Mouse (Mus musculus) gastrocnemius, adult 2 months (tissue): Measurements from ENCODE around the gene Daam2. TPM values are rescaled to one million over a fixed set of nuclear protein-coding genes. Genes with fewer than 3 reads are reported as not detected.

Experiments
- DNase-seq: peaks from one replicate; pipeline ENCODE4 v3.0.0; 2022
- H3K27ac ChIP-seq: fragments of 200-600 bp; 2 replicates; pipeline ENCODE4 v1.8.1; 2022; ENCODE audit warnings: mild to moderate bottlenecking
- H3K4me3 ChIP-seq: fragments of 200-600 bp; 2 replicates; pipeline ENCODE4 v1.8.1; 2022; ENCODE audit warnings: mild to moderate bottlenecking, moderate library complexity
- CTCF ChIP-seq: fragments of 200-600 bp; IDR thresholded peaks from 2 replicates; pipeline ENCODE4 v1.8.1; 2022; ENCODE audit warnings: antibody characterized with exemption, mild to moderate bottlenecking, moderate library complexity
- intact Hi-C: fragments of 180-260 bp; cut with DNase I; formaldehyde crosslinking; loops from one replicate; pipeline ENCODE4 v1.15.1; 2025
- total RNA-seq, 2 experiments: library from RNA; stranded (reverse); gene quantifications; 2 replicates each; pipeline ENCODE4 v1.2.3; 2021

Gene Daam2
- total RNA-seq, 2 experiments from 2014 or later = 3.0 to 6.0 TPM

GRCm38 (mm10) chr17:49528033-49528432 is 36.1 kb downstream of the Daam2 start:
- DNase-seq = no peak
- H3K4me3 ChIP-seq = peak overlapping the region; percentile 1
- H3K27ac ChIP-seq = peak overlapping the region; percentile 40
- TF ChIP-seq CTCF = no peak
- intact Hi-C loops = loop anchor here (5.0 kb wide), 1 partner anchor 369 kb away; no protein-coding TSS in a partner anchor

- Histone ChIP-seq H3K27ac (no peak overlapping the region), H3K4me3 (no peak overlapping the region)
- TF ChIP-seq CTCF = no peak
- intact Hi-C loops = loop anchor here (5.0 kb wide), 1 partner anchor 371 kb away; no protein-coding TSS in a partner anchor
- no peak for DNase-seq
Observed at GRCm38 (mm10) chr17:49526566-49526965, 37.6 kb downstream of the Daam2 start.

- intact Hi-C loops = loop anchor here (5.0 kb wide), 1 partner anchor 371 kb away; no protein-coding TSS in a partner anchor
- TF ChIP-seq CTCF = no peak
- no peak for DNase-seq
- Histone ChIP-seq H3K4me3 (no peak overlapping the region), H3K27ac (0 out of 2 replicates have a peak overlapping the region, but pooled peaks have one; percentile 4)
Observed at GRCm38 (mm10) chr17:49525911-49526310, 38.2 kb downstream of the Daam2 start.

DNA sequence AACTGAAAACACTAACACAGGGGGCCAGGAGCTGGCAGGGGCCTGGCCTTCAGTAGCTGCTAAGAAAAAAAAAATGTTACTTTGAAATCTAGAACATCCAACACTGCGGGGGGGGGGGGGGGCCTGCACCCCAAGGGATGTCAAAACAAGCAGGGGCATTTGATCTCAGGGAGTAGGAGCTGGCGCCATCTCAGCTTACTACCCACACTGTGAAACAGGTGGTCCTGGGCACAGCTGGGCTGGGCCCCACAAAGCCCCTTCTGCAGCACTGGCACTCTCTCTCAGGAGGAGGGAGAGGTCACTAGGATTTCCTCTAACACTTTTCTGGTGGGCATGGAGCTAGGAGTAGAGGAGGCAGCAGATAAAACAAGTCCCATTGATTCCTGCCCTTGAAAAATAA is 39.6 kb downstream of the Daam2 start:
- no peak for TF ChIP-seq CTCF
- intact Hi-C loops = loop anchor here (5.0 kb wide), 1 partner anchor 47 kb away; no protein-coding TSS in a partner anchor
- H3K4me3 ChIP-seq = no peak overlapping the region
- DNase-seq = no peak
- H3K27ac ChIP-seq = 0 out of 2 replicates have a peak overlapping the region, but pooled peaks have one; percentile 16

- TF ChIP-seq CTCF = no peak
- no peak overlapping the region for H3K27ac ChIP-seq
- intact Hi-C loops = loop anchor here (5.0 kb wide), 1 partner anchor 45 kb away; no protein-coding TSS in a partner anchor
- H3K4me3 ChIP-seq = no peak overlapping the region
- no peak for DNase-seq
Observed at GRCm38 (mm10) chr17:49522435-49522834, 41.7 kb downstream of the Daam2 start.

GRCm38 (mm10) chr17:49522002-49522401 is 42.1 kb downstream of the Daam2 start:
- no peak for TF ChIP-seq CTCF

GRCm38 (mm10) chr17:49520674-49521073 is 43.5 kb downstream of the Daam2 start:
- DNase-seq = no peak
- peak overlapping the region; percentile 72 for H3K27ac ChIP-seq
- intact Hi-C loops = loop anchor here (5.0 kb wide), 1 partner anchor 43 kb away; no protein-coding TSS in a partner anchor
- H3K4me3 ChIP-seq = no peak overlapping the region
- TF ChIP-seq CTCF = no peak

More at GRCm38 (mm10) chr17:49522002-49522401, 42.1 kb downstream of the Daam2 start:
- DNase-seq = no peak
- intact Hi-C loops = loop anchor here (5.0 kb wide), 1 partner anchor 45 kb away; no protein-coding TSS in a partner anchor
- no peak overlapping the region for H3K27ac ChIP-seq
- H3K4me3 ChIP-seq = no peak overlapping the region

- no peak for TF ChIP-seq CTCF
- intact Hi-C loops = loop anchor here (5.0 kb wide), 1 partner anchor 42 kb away; no protein-coding TSS in a partner anchor
- DNase-seq = peak; percentile 52
Observed at GRCm38 (mm10) chr17:49519576-49520247, 44.4 kb downstream of the Daam2 start.

DNA sequence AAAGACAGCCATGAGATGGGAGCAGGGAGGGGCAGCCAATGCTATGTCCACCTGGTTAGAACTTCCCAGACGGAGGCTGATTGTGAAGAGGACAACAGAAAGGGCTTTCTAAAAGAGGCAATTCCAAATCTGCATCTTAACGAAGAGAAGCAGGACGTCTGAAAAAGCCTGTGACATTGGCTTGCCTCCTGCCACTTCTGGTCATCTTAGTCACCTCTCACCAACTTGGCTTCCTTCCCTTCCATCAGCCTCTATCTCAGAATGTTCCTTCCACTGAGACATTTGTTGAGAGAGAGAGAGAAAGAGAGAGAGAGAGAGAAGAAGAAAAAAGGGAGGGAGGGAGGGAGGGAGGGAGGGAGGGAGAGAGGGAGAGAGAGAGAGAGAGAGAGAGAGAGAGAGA is 47.1 kb downstream of the Daam2 start:
- TF ChIP-seq CTCF = no peak
- intact Hi-C loops = no loop called here
- no peak overlapping the region; the same call in 1 of the 2 replicates for H3K27ac ChIP-seq
- no peak overlapping the region for H3K4me3 ChIP-seq
- DNase-seq = no peak

More at GRCm38 (mm10) chr17:49519576-49520247, 44.4 kb downstream of the Daam2 start:
- Histone ChIP-seq H3K27ac (peak overlapping the region; percentile 72), H3K4me3 (no peak overlapping the region)

DNA sequence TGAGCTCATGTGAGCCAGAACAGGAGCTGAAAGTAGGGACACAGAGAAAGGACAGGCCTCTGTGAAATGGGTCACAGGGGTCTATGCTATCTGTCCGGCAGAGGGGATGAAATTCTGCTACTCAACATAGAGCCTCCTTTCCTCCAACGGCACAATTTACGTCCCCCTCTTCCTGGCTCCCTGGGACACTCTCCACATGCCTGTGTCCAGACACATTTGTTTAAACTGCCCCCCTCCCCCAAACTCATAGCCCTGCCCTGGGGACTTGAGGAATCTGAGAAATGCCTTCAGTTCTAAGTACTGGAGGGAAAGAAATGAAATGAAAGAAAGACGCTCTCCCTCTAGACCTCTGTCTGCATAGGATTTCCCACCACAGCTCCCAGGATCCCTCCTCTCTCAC is 48.5 kb downstream of the Daam2 start:
- peak overlapping the region; percentile 51; the same call in 1 of the 2 replicates for H3K27ac ChIP-seq
- intact Hi-C loops = no loop called here

GRCm38 (mm10) chr17:49515141-49515540 is 49.0 kb downstream of the Daam2 start:
- no peak overlapping the region for H3K4me3 ChIP-seq
- TF ChIP-seq CTCF = no peak
- peak overlapping the region; percentile 51 for H3K27ac ChIP-seq
- DNase-seq = no peak
- intact Hi-C loops = no loop called here

More for the DNA sequence above, 48.5 kb downstream of the Daam2 start:
- no peak for TF ChIP-seq CTCF
- DNase-seq = no peak
- no peak overlapping the region for H3K4me3 ChIP-seq

DNA sequence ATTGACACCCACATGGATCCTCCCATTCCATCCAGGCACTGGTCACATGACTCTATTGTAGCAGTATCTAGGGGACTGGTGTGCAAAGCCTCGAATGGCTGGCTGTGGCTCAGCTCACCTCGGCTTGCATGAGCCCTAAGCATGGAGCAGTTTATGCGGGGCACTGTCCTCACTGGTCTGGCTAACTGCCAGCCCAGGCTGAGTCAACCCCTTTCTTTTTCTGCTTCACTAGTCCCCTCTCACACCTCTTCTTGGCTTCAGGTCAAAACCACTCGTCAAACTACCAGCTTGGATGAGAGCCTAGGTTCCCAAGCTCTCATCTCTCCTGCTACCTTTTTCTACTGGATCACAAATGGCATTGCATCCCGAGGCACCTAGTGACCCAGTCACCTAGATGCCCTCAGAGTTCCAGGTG is 51.5 kb downstream of the Daam2 start:
- DNase-seq = no peak
- TF ChIP-seq CTCF = no peak
- Histone ChIP-seq H3K4me3 (no peak overlapping the region), H3K27ac (no peak overlapping the region)
- intact Hi-C loops = no loop called here

DNA sequence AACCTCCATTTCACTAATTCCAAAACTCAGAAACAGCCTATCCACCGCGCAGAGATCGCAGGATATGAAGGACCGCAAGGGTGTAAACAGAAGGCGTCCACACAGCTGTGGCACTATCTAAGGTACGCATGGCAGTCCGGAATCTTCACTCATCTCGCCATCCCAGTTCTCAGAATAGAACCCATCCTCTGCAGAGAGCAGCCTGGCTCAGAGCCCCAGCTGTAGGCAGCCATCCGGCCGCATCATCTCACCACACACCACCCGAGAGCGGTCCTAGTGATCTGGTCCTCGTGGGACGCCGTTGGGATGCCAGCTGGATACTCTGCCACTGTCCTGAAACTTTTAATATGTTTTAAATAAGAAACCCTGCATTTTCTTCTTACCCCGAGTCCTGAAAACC is 54.7 kb downstream of the Daam2 start:
- Histone ChIP-seq H3K4me3 (no peak overlapping the region), H3K27ac (no peak overlapping the region)
- no peak for DNase-seq
- TF ChIP-seq CTCF = no peak
- intact Hi-C loops = no loop called here
